Mouse (Mus musculus) layer of hippocampus, adult 18-20 months (tissue): ENCODE results near the gene Shc1. TPM values are rescaled to one million over a fixed set of nuclear protein-coding genes. Genes with fewer than 3 reads are reported as not detected.

ENCODE experiments used
- DNase-seq, 2 experiments: peaks; one replicate each; pipeline ENCODE4 v3.0.0; 2022; ENCODE audit warnings: low spot score in 2 of 2
- long read RNA-seq: library from polyadenylated mRNA; stranded (forward); transcript quantifications from one replicate; pipeline ENCODE4 v2.0.0, GENCODE M21; 2021
- total RNA-seq, 2 experiments: library from RNA; stranded (reverse); gene quantifications; 2 replicates each; pipeline ENCODE4 v1.2.3; 2021

The Shc1 gene
- 10 to 100 TPM; 11.5 to 12.8 TPM for total RNA-seq
- long read RNA-seq, partial matches to known transcripts = 6 of 16 reads
- long read RNA-seq, other reads (novel, unspliced or antisense) = 4 of 16 reads

DNA sequence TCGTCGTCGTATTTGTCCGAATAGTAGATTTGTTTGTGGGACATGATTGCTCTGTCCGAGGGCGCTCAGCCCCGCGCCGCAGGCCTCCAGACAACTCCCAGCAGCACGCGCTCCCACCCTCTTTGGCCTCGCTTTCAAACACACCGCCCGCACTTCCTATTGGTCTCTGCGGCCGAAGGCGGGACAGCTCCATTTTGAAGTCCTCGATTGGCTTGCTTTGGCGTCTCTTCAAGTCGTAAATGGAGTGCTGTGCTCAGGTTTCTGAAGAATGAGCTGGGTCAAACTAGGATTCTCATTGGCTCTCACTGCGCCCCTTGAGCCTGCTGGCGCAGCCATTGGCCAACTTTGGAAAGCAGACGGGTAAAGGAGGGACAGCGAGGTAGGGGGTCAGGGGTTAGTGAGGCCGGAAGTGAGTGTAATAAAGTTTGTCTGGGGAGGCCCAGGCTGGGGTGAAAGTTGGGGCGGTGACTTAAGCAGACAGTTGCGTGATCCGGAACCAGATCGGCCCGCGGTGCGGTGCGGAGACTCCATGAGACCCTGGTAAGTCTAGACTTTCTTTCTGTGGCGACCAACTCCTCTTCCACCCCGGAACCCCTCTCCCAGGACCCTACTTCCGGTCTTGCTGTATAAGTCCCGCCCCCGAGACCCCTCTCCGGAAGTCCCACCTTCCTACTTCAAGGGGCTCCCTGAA is at the start of gene Shc1, which contains the start of gene Cks1b:
Gene Shc1, plus strand, starts transcription at position 274 of the 691 bp plus-strand sequence.
Gene Cks1b, minus strand, starts transcription at position 214 of the 691 bp plus-strand sequence.
- peak; percentile 92 to 96 for DNase-seq

DNA sequence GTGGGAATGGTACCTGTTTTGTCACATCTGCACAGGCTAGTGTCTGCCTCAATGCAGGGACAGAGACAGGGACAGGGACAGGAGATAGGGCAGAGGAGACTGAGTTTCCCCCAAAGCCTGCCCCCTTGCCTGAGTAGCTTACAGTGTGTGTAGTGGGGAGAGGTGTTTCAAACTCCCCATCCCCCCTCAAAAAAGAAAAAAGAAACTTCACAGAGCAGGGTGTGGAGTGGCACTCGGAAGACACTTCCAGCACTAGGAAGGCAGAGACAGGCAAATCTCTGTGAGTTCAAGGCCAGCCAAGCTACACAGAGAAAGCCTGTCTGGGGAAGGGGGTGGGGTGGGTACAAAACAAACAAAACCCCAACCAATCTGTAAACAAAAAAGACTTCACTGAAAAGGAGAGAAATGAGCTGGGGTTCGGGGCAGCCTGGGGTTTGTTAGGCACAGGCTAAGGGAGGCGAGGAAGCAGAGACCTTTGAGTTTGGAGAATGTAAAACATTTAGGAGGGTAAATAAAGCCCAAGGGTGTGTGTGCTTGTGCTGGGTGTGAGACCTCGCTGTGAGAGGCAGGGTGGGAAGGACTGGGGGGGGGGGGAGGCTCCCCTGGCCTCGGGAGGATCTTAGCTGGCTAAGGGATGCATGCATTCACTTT is 44.5 kb upstream of the Shc1 start:
- DNase-seq = no peak

DNA sequence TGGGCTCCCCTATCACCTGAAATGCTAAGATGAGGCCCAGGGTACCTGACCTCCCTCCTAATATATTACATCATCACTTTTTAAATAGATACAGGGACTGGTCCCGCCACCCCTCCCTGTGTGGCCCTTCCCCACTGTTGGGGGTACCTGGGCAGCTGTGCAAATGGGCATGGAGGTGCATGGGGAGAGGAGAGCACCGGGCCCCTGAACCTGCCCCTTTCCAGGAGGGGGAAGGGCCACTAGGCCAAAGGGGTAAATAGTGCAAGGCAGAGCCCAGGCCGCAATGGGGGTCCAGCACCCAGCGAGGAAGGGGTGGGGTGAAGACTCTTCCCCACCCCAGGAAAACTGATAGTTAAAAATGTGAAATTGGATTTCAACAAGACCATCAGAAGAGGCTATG is 40.4 kb upstream of the Shc1 start:
- no peak for DNase-seq

DNA sequence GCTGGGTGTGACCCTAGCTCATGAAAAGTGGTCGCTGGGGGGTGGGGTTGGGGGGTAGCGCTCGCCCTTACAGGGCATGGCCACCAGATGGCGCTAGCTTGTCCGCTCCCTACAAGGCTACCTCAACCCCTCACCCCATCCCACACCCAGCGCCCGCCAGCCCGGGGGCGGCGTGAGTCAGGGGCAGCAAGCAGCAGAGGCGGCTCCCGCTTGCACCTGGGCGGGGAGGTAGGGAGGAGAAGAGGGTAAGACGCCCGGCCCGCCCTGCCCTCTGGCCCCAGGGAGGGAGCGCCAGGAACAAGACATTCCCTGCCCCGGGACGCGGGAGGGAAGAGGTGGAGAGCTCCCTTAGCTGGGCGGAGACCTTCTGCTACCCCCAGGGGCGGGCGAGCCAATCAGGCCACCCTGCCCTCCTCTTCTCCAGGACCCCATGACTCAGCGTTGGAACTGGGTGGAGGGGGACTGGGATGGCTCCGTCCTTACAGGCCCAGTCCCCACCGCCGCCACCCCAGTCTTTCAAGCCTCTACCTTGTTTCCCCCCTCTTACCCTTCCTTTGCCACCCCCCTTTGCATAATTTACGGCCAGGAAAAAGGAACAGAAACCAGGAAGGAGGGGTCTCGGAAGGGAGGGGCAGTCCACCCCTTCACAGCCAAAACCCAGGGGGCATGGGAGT is 39.7 kb upstream of the Shc1 start:
- peak; percentile 56 to 63 for DNase-seq

DNA sequence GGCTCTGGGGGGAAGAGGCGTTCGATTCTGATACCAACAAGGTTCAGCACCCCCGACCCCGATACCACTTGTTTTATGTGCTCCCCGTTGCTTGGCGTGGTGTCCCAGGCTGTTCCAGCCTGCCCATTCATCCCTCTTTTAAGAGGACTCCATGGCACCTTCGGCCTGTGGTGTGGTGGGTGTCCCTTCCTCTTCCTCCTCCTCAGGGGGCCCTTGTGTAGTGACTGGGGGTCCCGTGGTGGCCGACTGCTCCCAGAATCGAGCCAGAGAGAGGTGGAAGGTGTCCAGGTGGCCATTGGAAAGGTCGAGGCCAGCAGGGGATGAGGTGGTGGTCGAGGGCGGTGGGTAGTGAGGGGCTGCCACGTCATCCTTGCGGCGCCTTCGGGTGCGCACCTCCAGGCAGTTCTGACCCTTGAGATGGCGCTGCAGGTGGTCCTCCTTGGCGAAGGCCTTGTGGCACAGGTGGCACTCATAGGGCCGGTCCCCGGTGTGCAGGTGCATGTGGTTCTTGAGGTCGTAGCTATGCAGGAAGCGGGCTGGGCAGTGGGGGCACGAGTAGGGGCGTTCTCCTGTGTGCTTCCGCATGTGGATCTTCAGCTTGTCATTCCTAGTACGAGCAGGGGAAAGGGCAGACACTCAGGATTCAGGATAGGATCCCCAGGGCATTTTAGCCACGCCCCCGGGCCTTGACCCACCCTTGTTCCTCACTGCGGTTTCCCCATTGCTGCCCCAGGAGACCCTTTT is 38.7 kb upstream of the Shc1 start:
- no peak for DNase-seq

DNA sequence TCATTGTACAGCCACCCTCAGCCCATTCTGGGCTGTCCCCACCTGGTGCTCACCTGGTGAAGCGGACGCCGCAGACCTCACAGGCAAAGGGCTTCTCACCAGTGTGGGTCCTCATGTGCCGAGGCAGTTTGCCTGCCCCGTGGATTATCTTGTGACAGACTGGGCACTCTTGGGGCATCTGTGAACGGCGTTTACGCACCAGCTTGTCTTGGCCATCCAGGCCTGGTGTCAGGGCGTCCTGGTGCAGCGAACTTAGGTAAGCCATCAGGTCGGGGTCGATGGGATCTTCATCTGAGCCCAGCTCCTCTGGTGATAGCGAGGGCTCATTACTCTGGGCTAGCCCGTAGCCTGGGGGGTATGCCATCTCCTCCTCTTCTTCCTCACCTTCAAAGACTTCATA is 38.0 kb upstream of the Shc1 start:
- DNase-seq = no peak

DNA sequence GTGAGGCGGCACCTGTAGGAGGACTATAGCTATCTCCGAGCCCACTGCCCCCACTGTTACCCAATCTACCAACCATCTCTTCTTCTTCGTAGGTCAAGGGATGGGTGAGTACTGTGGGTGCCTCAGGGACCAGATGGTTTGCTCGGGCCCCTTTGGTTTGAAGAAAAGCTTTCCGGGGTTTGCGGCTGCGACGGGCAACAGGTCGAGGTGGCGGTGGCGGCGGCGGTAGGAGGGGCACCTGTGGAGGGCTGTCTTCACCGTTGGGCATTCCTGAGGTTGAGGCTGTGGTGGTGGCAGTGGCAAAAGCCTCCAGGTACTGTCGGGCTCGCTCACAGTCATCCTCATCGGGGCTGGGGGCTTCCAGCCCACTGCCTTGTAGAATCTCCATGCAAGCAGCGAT is 37.5 kb upstream of the Shc1 start:
- DNase-seq = no peak

DNA sequence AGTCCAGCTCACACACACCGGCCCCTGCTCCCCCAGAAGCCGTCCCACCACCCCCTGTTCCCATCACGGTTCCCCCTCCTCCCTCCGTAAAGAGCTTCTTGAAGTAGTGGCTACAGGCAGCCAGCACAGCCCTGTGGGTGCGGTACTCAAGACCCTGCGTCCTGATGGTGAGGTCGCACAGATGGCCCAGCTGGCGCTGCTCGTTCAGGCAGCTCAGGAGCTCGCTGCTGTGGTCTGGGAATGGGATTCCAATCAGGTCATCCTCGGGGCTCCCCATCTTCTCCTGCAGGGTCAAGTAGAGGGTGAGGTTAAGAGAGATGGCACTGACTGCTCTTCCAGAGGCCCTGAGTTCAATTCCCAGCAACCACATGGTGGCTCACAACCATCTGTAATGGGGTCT is 37.0 kb upstream of the Shc1 start:
- no peak for DNase-seq

DNA sequence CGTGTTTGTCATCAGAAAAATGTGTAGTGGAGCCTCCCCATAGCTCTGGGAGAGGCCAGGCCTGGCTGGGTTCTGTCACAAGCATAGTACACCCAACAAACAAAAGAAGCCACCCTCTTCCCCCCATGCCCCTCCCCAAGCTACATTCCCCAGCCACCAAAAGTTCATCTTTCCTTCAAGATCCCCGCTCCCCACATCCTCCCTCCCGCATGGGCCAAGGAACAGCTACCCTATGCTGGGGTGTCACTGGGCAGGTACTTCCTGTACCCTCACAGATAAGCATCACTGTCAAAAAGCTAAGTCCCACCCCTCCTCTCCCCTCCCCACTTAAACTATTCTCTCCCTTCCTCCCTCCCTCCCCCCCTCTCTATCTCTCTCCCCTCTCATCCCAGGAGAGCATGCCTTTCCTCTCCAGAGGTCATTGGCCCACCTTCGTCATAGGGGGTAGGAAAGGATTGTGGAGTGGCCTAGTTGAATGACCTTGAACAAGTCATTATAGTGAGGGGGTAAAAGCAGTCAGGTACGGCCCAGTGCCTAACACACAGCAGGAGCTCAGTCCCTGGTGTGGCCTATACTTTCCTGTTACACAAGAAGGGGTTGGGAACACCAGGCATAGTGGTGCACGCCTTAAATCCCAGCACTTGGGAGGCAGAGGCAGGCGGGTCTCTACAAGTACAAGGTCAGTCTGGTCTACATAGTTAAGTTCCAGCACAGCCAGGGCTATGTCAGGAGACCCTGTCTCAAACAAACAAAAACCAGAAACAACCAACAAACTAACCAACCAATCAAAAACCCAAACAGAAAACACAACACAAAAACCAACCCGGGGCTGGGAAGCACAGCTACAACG is 36.0 kb upstream of the Shc1 start:
- no peak for DNase-seq

DNA sequence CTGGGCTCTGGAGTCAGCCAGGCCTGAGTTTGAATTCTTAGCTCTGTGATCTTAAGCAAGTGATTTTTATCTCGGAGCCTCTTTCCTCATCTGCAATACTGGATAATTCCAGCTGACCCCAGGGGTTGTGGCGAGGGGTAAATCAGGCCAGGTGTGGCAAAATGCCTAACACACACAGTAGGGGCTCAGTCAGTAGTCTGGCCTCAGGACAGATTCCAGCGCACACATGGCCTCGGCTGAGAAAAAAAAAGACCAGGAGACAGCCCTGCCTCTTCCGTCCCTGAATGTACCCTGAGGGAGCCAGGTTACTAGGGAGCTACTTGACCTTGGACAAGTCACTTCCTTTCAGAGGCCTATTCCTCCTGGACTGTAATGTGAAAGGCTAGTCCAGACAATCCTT is 35.3 kb upstream of the Shc1 start:
- DNase-seq = no peak

DNA sequence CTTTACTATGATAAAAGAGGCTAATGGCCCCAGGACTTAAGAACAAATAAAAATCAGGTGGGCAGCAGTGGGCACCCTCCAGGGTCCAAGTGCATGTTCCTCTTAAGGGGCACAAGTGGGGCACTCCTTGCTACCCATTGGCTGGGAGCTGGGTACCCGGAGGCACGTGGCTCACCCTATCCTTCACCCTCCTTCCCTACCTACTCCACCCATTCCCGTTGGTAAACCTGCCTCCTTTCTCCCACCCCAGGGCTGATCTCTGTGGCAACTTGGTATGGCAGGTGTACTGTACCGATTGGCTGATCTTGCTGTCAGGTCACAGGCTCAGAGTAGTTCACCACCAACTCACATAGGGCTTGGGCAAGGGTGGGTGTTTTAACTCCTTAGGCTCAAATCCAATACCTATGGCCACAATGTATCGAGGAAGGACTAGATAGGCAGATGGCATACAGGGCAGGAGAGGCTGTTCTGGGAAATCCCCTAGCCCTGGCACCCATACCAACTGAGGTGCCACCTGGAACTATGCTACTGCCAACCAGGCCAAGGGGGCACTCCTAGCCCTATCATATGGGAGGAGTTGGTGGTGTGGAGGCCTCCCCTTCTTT is 34.5 kb upstream of the Shc1 start:
- DNase-seq = no peak

DNA sequence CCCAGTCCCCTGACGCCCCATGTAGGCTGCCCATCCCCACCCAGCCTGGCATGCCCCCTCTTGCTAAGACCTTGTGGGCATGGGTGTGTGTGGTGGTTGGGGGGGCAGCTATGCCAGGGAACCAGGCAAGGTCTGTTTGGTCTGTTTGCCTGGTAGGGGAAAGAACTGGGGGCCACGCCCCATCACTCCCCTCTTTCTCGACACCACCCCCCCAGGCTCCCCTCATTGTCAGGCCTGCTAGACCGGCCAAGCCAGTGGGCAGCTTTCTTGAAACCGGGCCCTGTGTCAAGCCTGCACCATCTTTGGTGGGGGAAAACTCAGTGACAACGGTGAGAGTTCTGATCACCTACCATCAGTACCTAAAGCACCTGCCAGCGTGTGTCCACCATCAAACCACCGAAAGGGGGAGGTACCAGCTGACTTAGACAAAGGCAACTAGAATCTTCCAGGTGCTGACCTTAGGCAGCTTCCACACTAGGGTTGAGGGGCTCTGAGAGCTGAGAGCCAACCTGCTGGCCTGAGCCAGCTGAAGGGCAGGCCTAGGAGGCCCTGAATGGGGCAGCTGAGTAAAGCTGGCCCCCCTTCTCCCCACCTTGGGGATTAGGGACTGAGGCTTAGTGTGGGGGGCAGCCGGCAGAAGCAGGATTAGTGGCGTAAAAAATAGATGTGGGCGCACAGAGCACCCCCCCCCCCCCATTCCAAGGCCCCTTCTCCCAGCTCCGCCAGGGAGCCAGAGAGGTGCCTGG is 33.7 kb upstream of the Shc1 start:
- no peak for DNase-seq

DNA sequence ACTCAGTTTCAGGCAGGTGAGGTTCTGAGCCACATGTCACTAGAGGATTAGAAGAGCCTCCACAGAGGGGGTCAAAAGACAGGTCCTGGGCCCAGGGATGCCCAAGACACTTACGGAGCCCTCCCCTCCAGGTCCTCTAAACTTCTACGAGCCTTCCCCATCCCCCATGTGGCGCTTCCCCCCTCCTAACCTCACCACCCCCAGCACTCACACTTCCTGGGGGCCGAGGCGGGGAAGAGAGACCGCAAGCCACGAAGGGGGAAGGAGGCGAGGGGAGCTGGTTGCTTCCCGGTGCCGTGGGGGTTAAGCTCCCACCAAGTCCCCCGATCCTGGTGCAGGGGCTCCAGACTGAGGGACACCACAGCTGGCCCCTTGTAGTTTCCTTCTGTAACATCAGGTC is 32.8 kb upstream of the Shc1 start:
- DNase-seq = no peak

DNA sequence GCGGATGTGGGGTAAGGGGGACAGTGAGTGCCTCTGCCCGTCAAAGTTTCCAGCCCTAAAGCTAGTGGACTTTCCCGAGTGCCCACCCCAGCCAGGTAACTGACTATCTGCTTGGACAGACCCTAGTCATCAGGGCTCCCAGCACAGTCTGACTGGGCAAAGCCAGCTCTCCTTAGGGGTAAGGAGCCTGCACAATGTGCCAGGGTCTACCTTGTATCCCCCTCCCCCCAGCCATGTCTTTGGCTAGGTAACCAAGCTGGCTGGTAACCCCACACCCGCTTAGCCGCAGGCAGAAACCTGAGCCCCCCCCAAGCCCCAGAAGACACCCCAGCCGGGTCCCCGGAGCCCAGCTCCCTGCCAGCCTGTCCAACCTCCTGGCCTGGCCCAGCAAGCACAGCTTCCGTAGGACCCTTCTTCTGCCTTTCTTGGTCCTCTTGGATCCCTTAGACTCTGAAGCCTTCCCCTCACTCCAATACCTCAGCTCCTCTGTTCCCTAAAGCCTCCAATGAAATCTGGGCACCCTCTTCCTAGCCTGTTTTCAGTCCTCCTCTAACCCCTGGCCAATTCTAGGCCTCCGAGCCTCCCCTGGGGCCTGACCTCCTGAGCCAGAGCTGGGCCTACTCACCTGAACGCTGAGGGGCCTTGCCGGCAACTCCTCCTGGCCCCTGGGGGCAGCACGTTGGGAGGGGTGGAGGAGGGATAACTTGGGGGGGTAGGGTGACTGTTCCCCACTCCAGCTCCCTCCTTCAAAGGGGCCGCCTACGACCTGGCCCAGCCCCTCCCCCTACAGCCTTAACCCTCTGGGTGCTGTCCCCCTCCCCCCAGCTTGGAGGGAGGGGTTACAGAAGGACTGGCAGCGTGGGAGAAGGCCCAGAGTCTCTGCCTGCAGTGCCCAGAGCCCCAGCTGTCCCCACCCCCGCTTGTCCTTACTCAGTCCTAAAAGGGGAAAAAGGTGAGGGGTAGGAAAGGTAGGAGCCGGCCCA is 31.5 kb upstream of the Shc1 start:
- no peak for DNase-seq

DNA sequence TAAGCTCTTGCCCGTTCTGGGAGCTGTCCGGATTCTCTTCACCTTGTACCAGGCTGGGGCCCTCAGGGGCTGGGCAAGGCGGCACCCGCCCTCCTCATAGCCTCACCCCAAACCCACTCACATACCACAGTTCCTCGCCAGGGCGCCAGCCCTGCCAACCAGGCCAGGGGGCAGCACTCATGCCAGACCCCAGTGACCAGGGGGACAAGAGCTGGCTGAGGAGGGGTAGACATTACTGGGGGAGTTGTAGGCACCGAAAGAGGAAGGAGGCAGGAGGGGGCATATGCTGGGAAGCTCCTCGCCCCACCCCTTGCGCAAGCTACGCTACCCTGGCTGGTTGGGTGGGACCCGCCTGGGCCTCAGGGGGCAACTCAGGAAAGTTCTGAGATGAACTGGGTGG is 30.6 kb upstream of the Shc1 start:
- DNase-seq = no peak

DNA sequence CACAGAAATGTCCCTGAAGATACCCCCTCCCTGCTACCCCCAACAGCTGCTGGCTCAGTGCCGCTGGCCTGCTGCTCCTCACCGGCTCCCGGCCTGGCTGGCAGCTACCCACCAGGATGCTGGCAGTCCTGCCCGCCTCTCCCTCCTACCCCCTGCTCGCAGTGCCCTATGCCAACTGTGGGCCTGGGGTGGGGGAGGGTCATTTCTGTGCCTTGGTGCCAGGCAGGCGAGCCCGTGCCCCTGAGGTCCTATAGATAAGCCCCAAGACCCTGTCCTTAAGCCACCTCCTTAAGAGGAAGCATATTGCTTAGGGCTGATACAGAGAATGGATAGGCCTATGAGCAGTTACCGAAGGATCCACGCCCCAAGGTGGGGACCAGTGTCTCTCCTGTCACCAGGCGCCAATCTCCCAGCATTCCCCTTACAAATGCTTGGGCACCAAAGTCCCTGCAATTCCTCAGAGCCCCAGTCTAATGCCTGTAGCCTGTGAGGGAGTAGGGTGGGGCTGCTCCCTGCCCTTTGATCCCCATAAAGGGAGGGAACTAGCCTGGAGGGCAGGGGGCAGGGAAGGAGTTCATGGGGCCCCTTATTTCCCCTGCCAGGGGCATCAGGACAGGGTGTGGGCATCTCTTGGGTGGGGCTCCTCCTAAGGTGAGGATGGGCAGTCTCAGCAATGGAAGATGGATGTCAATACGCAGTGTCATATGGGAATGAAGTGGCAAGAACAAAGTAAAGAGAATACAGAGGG is 29.9 kb upstream of the Shc1 start:
- DNase-seq = no peak

DNA sequence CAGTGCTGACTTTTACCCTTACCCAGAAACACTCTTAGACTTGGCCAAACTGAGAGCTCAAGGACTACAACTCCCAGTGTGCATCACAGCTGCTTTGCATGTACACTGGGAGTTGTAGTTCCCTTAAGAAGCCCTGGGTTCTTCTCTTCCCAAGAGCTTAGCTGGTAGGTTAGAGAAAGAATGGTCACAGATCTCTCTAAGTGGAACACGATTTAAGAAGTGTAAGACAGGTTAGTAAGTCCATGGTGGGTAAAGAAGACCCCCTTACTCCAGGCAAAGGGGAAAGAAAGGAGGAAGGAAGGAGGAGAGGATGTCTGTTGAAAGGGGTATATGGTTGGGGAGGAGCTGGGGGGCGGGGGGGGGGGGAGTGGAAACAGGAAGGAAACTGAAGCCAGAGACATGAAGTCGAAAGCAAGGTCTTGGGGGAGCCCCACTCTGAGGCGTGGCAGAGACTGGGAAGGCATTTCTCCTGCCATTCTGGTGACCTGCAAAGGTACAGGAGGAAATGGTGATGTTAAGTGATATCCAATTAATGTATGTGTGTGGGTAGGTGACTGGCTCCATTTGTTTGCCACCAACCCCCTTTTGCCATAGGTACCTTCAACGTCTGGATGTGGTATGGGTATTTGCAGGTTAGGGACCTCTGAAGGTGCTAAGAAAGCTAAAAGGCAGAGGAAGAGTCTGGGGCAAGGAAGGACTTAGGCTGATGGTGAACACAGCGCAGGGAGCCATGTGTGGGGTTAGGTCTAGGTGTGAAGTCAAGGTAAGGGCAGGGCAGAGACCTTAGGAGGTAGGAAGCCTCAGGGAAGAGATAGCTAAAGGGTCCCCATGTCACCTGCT is 29.1 kb upstream of the Shc1 start:
- peak in 1 of 2 experiments; percentile 57 for DNase-seq
